Mouse (Mus musculus): ENCODE measurements at regions not wholly inside any gene's neighbourhood (a gene's known extent, or its start where the extent isn't known, plus 50 kb on each side); places are given as distances from the start of the nearest gene placed in this dataset.

GRCm38 (mm10) chr1:35880562-35881265 lies 187.5 kb upstream of the Hs6st1 start:
- TF ChIP-seq POLR2A (IDR thresholded peaks at IDR 0.05; ENCODE audit: insufficient read length, low read depth), result no peak
- TF ChIP-seq MYOG (IDR thresholded peaks at IDR 0.05; ENCODE audit: control insufficient read depth in 1 of 3, insufficient read depth in 1 of 3, insufficient read length in 2 of 3, low read depth in 2 of 3), result no peak
